13 mouse cellular contexts compared by ENCODE assay signal in the genomic region with DNA sequence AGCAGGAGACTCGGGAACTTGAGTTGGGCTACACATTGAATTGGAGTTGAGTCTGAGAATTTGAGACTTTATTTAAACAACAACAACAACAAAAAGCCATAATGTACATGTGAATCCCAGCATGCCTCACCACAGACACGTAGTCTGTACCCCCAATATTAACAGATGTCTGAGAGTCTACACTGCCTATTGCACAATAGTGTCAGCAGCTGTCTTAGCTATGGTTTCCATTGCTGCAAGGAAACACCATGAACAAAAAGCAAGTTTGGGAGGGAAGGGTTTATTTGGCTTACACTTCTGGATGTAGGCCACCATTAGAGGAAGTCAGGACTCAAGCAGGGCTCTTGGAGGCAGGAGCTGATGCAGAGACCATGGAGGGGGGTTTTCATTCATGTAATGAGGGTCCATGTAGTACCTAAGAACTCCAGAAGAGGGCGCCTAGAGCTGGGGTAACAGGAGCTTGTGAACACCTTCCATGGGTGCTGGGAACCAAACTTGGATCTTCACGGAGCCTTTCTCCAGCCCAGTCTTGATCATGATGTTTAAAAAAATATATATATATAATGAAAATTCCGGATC. TPM values are rescaled to one million over a fixed set of nuclear protein-coding genes. Genes with fewer than 3 reads are reported as not detected.
DNase-seq lines count a peak whose midpoint lies in the region; ATAC-seq and TF ChIP-seq lines count a peak whose summit lies in the region.
"Had no signal": no experiment of that assay in that cellular context is flagged by ENCODE, and none has a peak within 500 bp of the region (broad histone marks: within the 10 kb centered on the region; RNA-seq: fewer than 3 reads in every experiment).

No protein-coding gene starts in this region.

- no peaks in the 10 kb centered on the region for H3K79me3 ChIP-seq in C2C12 (ENCODE audit: low read depth)

- H3ac ChIP-seq in C2C12 (ENCODE audit: control insufficient read depth, insufficient read length, low read depth) = no peak overlapping the region

- H3K27me3 ChIP-seq in liver, embryonic 14.5 days (ENCODE audit: control insufficient read depth, insufficient read depth, low read length) = no peaks in the 10 kb centered on the region
- H3K27me3 ChIP-seq in C2C12 (ENCODE audit: control insufficient read depth, insufficient read depth, insufficient read length) (no peaks in the 10 kb centered on the region), Patski (no peaks in the 10 kb centered on the region)
- H3K27me3 ChIP-seq in stomach, postnatal 0 days (ENCODE audit: control insufficient read depth, insufficient read depth, low read length) = no peaks in the 10 kb centered on the region
- H3K27me3 ChIP-seq: hindbrain, embryonic 15.5 days; limb, embryonic 13.5 days had no signal

- POLR2A ChIA-PET in Patski (lab: Charles Lee) = interaction anchor here (0.7 kb wide), 2 partner anchors 40 to 423 kb away, joined by 3 read pairs; no protein-coding TSS in a partner anchor

- no peak overlapping the region for H3K27ac ChIP-seq in liver, embryonic 14.5 days
- no peak overlapping the region for H3K27ac ChIP-seq in stomach, postnatal 0 days (replicated peaks)
- H3K27ac ChIP-seq: forebrain, embryonic 10.5 days; hindbrain, embryonic 15.5 days; limb, embryonic 13.5 days had no signal

- DNase-seq in liver, embryonic 14.5 days (ENCODE audit: low read depth in 3 of 3, low spot score in 3 of 3) = no peak
- DNase-seq in liver (no peak), Patski (ENCODE audit: low read depth, low spot score) (no peak)
- no peak for DNase-seq in stomach, postnatal 0 days (ENCODE audit: low spot score)
- no peak for DNase-seq in frontal cortex, adult 2 months (ENCODE audit: extremely low spot score in 1 of 2, low spot score in 1 of 2)
- DNase-seq in lung, postnatal 4 days = no peak
- DNase-seq: adrenal gland, postnatal 36 days; cerebellum, adult 2 months; gastrocnemius, postnatal 10 days had no signal

- no peak for ATAC-seq in liver, embryonic 14.5 days (ENCODE audit: insufficient read depth)
- ATAC-seq in Patski = no peak
- ATAC-seq in stomach, postnatal 0 days (ENCODE audit: low FRiP score, low TSS enrichment) = no peak

- no peak overlapping the region for H3K4me2 ChIP-seq in liver, embryonic 14.5 days (ENCODE audit: low read depth)
- no peak overlapping the region for H3K4me2 ChIP-seq in stomach, postnatal 0 days (replicated peaks; ENCODE audit: low read depth)
- H3K4me2 ChIP-seq: hindbrain, embryonic 15.5 days; limb, embryonic 13.5 days had no signal

- 53% methylated on average over 5 of the region's 5 CpGs for WGBS in liver, embryonic 14.5 days (ENCODE audit: insufficient replicate concordance)
- 75% methylated on average over 5 of the region's 5 CpGs for WGBS in stomach, postnatal 0 days

- no peaks in the 10 kb centered on the region for H3K36me3 ChIP-seq in liver, embryonic 14.5 days (replicated peaks; ENCODE audit: control insufficient read depth, insufficient read depth, low read depth)
- H3K36me3 ChIP-seq in C2C12 (ENCODE audit: control insufficient read depth, insufficient read depth) = no peaks in the 10 kb centered on the region
- no peaks in the 10 kb centered on the region for H3K36me3 ChIP-seq in stomach, postnatal 0 days (ENCODE audit: control insufficient read depth, insufficient read depth, low read length)
- H3K36me3 ChIP-seq: forebrain, embryonic 10.5 days; hindbrain, embryonic 15.5 days; limb, embryonic 13.5 days had no signal

- no peaks in the 10 kb centered on the region for H3K4me1 ChIP-seq in liver, embryonic 14.5 days (replicated peaks; ENCODE audit: control insufficient read depth in 2 of 2, insufficient read depth in 2 of 2, low read length in 1 of 2)
- no peaks in the 10 kb centered on the region for H3K4me1 ChIP-seq in stomach, postnatal 0 days (replicated peaks; ENCODE audit: control insufficient read depth, insufficient read depth)
- H3K4me1 ChIP-seq: forebrain, embryonic 10.5 days; hindbrain, embryonic 15.5 days; limb, embryonic 13.5 days had no signal

- no peaks in the 10 kb centered on the region for H3K9me3 ChIP-seq in liver, embryonic 14.5 days (ENCODE audit: control insufficient read depth, low read length)
- H3K9me3 ChIP-seq in stomach, postnatal 0 days (ENCODE audit: control insufficient read depth, low read length) = no peaks in the 10 kb centered on the region
- H3K9me3 ChIP-seq: forebrain, embryonic 10.5 days; hindbrain, embryonic 15.5 days; limb, embryonic 13.5 days had no signal

- CTCF ChIA-PET in Patski (lab: Charles Lee) = interaction anchor here (2.1 kb wide), 1 partner anchor 13 kb away, joined by 4 read pairs; no protein-coding TSS in a partner anchor

- TF ChIP-seq CTCF in liver, embryonic 14.5 days (IDR thresholded peaks at IDR 0.05; ENCODE audit: low read depth) = peak; percentile 50
- TF ChIP-seq CTCF in C2C12 (IDR thresholded peaks at IDR 0.05; ENCODE audit: control insufficient read depth, insufficient read depth, insufficient read length) = no peak
- peak; percentile 36 for TF ChIP-seq CTCF in Patski (IDR thresholded peaks at IDR 0.05)
- TF ChIP-seq CTCF in stomach, postnatal 0 days (IDR thresholded peaks at IDR 0.05; ENCODE audit: low read depth) = peak; percentile 35; the same call in 1 of the 2 replicates

- H3K4me3 ChIP-seq in liver, embryonic 14.5 days (ENCODE audit: insufficient read depth in 1 of 2, low read depth in 2 of 2, low read length in 2 of 2) = no peak overlapping the region
- H3K4me3 ChIP-seq in C2C12 (ENCODE audit: insufficient read depth, poor library complexity, severe bottlenecking) = no peak overlapping the region
- H3K4me3 ChIP-seq in stomach, postnatal 0 days (ENCODE audit: low read depth, low read length) = no peak overlapping the region
- H3K4me3 ChIP-seq: forebrain, embryonic 10.5 days; hindbrain, embryonic 15.5 days; limb, embryonic 13.5 days had no signal

- TF ChIP-seq EP300 in liver, embryonic 14.5 days (IDR thresholded peaks at IDR 0.05; ENCODE audit: low read depth) = no peak
- TF ChIP-seq EP300 in stomach, postnatal 0 days (optimal IDR thresholded peaks at IDR 0.05) = no peak

- in situ Hi-C loops in Patski (cut with MboI; ENCODE audit: low pct_unique_long_range_greater_than_20kb) = no loop called here

- H3K79me2 ChIP-seq in C2C12 (ENCODE audit: control insufficient read depth, insufficient read depth) = no peaks in the 10 kb centered on the region

- no peak overlapping the region for H3K9ac ChIP-seq in liver, embryonic 14.5 days (replicated peaks)
- no peak overlapping the region for H3K9ac ChIP-seq in stomach, postnatal 0 days (ENCODE audit: low read length)
- H3K9ac ChIP-seq: hindbrain, embryonic 15.5 days; limb, embryonic 13.5 days had no signal

TF ChIP-seq in C2C12, 6 proteins besides CTCF, POLR2A, EP300 and RAD21:
- TF ChIP-seq CEBPB (IDR thresholded peaks at IDR 0.05; ENCODE audit: low read depth) (peak; percentile 54), FOSL1 (IDR thresholded peaks at IDR 0.05; ENCODE audit: insufficient read depth, low read length, poor library complexity, severe bottlenecking) (no peak)

RNA-seq across cellular contexts. Expression of gene Gm10031, which starts 18.8 kb away (rescaled TPM):
- 1.0 and 2.1 TPM in 2 replicates for polyA plus RNA-seq in liver, embryonic 14.5 days (2012; rRNA removed)
- polyA plus RNA-seq in liver, embryonic 14.5 days (2014; fragmentation: Nextera tagmentation; extraction: Ambion mirVana) = 0.27 TPM in 1 of 2 replicates, not detected in the other
- polyA plus RNA-seq in C2C12 (2012; fragmentation: generic; extraction: Trizol) (1.5 TPM), Patski (2021) (27.7 TPM)
- 0.53 and 0.62 TPM in 2 replicates for polyA plus RNA-seq in stomach, postnatal 0 days (2015; fragmentation: Nextera tagmentation; extraction: Ambion mirVana)
- 5.1 and 8.1 TPM in 2 replicates for polyA plus RNA-seq in frontal cortex, adult 2 months (2012; rRNA removed)

RNA-seq across cellular contexts. Expression of gene Soat1, which starts 30.9 kb away (rescaled TPM):
- 8.1 and 8.8 TPM in 2 replicates for polyA plus RNA-seq in liver, embryonic 14.5 days (2012; rRNA removed)
- polyA plus RNA-seq in liver, embryonic 14.5 days (2014; fragmentation: Nextera tagmentation; extraction: Ambion mirVana) = 10.4 and 11.7 TPM in 2 replicates
- polyA plus RNA-seq in C2C12 (2012; fragmentation: generic; extraction: Trizol) = 72.5 TPM
- 34.4 TPM for polyA plus RNA-seq in Patski (2021)
- polyA plus RNA-seq in stomach, postnatal 0 days (2015; fragmentation: Nextera tagmentation; extraction: Ambion mirVana) = 16.2 and 17.6 TPM in 2 replicates
- 20.3 and 23.5 TPM in 2 replicates for polyA plus RNA-seq in frontal cortex, adult 2 months (2012; rRNA removed)

RNA-seq across cellular contexts. Expression of gene Abl2, which starts 53.6 kb away (rescaled TPM):
- 1.4 and 1.6 TPM in 2 replicates for polyA plus RNA-seq in liver, embryonic 14.5 days (2012; rRNA removed)
- 1.1 and 1.2 TPM in 2 replicates for polyA plus RNA-seq in liver, embryonic 14.5 days (2014; fragmentation: Nextera tagmentation; extraction: Ambion mirVana)
- polyA plus RNA-seq in C2C12 (2012; fragmentation: generic; extraction: Trizol) (17.1 TPM), Patski (2021) (21.7 TPM)
- polyA plus RNA-seq in stomach, postnatal 0 days (2015; fragmentation: Nextera tagmentation; extraction: Ambion mirVana) = 1.4 TPM in 2 replicates
- 33.4 and 34.1 TPM in 2 replicates for polyA plus RNA-seq in frontal cortex, adult 2 months (2012; rRNA removed)
